Mouse (Mus musculus) liver, embryonic 11.5 days (tissue): ENCODE results near the gene Gm11627. TPM values are rescaled to one million over a fixed set of nuclear protein-coding genes. Genes with fewer than 3 reads are reported as not detected.
"Not testable (repeated sequence)": the region's sequence is repeated elsewhere in the genome, so short reads cannot be mapped to it uniquely, and the experiment has no call there.

ENCODE experiments used
- ATAC-seq: fragments of 200-750 bp; cut with Nextera tagmentation; replicated peaks from 2 replicates; pipeline ENCODE4 v1.8.0; 2017; ENCODE audit warnings: moderate number of reproducible peaks, mild to moderate bottlenecking, moderate TSS enrichment, moderate library complexity; ENCODE audit not compliant: low FRiP score
- DNase-seq: peaks from one replicate; pipeline ENCODE4 v3.0.0-alpha.2; 2017; ENCODE audit warnings: low spot score
- H3K27ac ChIP-seq: fragments of 300-500 bp; sonication (generic); 2 replicates; pipeline ENCODE4 v1.5.1; 2014; ENCODE audit warnings: mild to moderate bottlenecking, low read depth, low read length, control low read depth
- H3K27me3 ChIP-seq: fragments of 300-500 bp; sonication (generic); replicated peaks from 2 replicates; pipeline ENCODE4 v1.6.1; 2014; ENCODE audit warnings: low read length, mixed read lengths; ENCODE audit not compliant: control insufficient read depth, insufficient read depth
- H3K36me3 ChIP-seq: fragments of 300-500 bp; sonication (generic); 2 replicates; pipeline ENCODE4 v1.6.1; 2014; ENCODE audit warnings: mild to moderate bottlenecking, low read length, moderate library complexity, mixed read lengths; ENCODE audit not compliant: control insufficient read depth, insufficient read depth
- H3K4me1 ChIP-seq: fragments of 300-500 bp; sonication (generic); replicated peaks from 2 replicates; pipeline ENCODE4 v1.6.1; 2014; ENCODE audit warnings: low read length, mixed read lengths; ENCODE audit not compliant: control insufficient read depth, insufficient read depth
- H3K4me2 ChIP-seq: fragments of 300-500 bp; sonication (generic); 2 replicates; pipeline ENCODE4 v1.6.1; 2014; ENCODE audit warnings: mild to moderate bottlenecking, control low read depth, moderate library complexity
- H3K4me3 ChIP-seq: fragments of 300-500 bp; sonication (generic); 2 replicates; pipeline ENCODE4 v1.5.1; 2014; ENCODE audit warnings: low read depth, low read length, control low read depth
- H3K9ac ChIP-seq: fragments of 300-500 bp; sonication (generic); 2 replicates; pipeline ENCODE4 v1.6.1; 2014; ENCODE audit warnings: low read depth, low read length, control low read depth
- H3K9me3 ChIP-seq: fragments of 300-500 bp; sonication (generic); 2 replicates; pipeline ENCODE4 v1.6.1; 2016; ENCODE audit warnings: low read length, inconsistent platforms, mixed read lengths; ENCODE audit not compliant: control insufficient read depth
- WGBS: fragments of 180-500 bp; shearing (Covaris S2); extraction: QIAGEN DNeasy Blood & Tissue Kit; methylation state at CpG from one replicate; pipeline ENCODE4 v1.1.7; 2014; 5-methylcytosine and 5-hydroxymethylcytosine counted together
- polyA plus RNA-seq: library from polyadenylated mRNA; unstranded; fragments of >200 nt; fragmentation: Nextera tagmentation; extraction: Ambion mirVana; gene quantifications from 2 replicates; pipeline ENCODE4 v1.2.1, GENCODE M21; 2014

The Gm11627 gene
- polyA plus RNA-seq, 1 experiment from 2014 or later: 1.4 TPM

DNA sequence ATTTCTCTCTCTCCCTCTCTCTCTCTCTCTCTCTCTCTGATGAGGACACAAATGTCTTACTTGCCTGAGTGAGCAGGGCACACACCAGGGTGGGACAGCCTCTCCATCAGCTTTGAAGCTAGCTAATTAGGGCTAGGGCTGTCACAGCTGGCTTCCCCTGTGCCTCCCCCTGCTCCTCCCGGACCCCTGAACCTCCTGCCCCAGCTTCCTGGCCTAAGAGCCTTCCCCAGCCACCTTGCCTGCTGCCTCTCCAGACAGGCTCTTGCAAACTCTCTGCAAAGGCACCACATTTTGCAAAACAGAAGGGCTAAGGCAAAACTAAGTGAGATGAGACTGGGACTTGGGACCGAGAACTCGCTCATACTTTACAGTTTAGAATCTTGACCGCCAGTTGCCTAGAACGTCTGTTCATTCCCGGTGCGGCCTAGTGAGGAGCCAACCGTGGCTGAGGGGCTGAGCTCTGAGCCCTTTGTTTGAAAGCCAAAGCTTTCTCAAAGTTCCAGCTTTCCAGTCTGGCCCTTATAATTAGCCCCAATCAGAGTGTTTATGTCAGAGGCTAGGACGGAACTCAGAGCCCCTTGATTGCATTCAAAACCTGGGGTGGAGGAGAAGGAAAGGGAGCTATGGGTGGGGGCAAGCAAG, 31.5 kb upstream of the Gm11627 start:
- no peaks in the 10 kb centered on the region for H3K9me3 ChIP-seq
- H3K36me3 ChIP-seq: no peaks in the 10 kb centered on the region
- H3K27me3 ChIP-seq: peaks cover 32% of the 10 kb centered on the region
- ATAC-seq (no peak), DNase-seq (no peak)
- H3K9ac ChIP-seq: no peak overlapping the region
- no peak overlapping the region for H3K4me3 ChIP-seq
- H3K27ac ChIP-seq: peak overlapping the region; percentile 16; the same call in 1 of the 2 replicates
- no peaks in the 10 kb centered on the region for H3K4me1 ChIP-seq
- no peak overlapping the region for H3K4me2 ChIP-seq
- WGBS: 35% methylated on average over 9 of the region's 9 CpGs

DNA sequence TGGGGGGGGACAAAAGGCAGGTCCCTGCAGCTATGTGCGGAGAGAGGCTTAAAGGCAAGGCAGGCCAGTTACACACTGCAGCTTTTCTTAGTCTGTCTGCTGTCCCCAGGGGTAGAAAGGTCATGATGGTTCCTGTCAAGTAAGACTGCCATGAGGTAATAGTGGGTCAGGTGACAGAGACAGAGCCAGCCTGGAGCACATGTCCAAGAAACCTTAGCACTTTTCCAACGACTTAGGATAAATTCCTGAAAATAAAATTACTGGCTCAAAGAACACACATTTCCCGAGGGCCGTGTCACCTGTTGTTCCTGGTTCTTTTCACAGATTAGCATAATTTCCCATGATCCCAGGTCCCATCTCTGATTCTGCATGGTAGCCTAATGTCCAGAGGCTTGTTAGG, 31.0 kb upstream of the Gm11627 start:
- H3K27me3 ChIP-seq: peaks cover 37% of the 10 kb centered on the region

DNA sequence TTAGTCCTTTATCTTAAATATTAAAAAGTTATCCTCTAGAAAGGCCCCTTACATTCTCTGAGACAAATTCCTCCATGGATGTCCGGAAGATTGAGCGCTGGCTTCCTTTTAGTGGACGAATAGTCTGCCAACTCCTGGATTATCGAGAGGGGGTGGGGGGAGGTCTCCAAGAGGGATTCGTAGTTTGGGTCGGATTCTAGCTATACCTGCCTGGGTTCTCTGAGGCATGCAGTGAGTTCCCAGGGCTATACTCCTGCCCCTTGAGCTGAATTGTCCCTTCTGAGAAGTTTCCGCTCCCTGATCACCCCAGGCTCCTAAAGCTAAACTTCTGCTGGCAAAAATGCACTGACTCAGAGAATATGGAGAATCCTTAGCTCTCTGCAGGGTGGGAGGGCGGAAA, 30.2 kb upstream of the Gm11627 start:
- no peak for DNase-seq
- H3K9ac ChIP-seq: no peak overlapping the region
- ATAC-seq: no peak
- no peak overlapping the region for H3K27ac ChIP-seq
- no peak overlapping the region for H3K4me3 ChIP-seq
- H3K27me3 ChIP-seq: peaks cover 45% of the 10 kb centered on the region
- no peaks in the 10 kb centered on the region for H3K9me3 ChIP-seq
- no peaks in the 10 kb centered on the region for H3K36me3 ChIP-seq
- H3K4me2 ChIP-seq: no peak overlapping the region
- H3K4me1 ChIP-seq: no peaks in the 10 kb centered on the region
- 67% methylated on average over 8 of the region's 8 CpGs for WGBS

More for the DNA sequence above, 31.0 kb upstream of the Gm11627 start:
- H3K9me3 ChIP-seq: no peaks in the 10 kb centered on the region
- DNase-seq: no peak
- 61% methylated on average over 4 of the region's 4 CpGs for WGBS
- H3K36me3 ChIP-seq: no peaks in the 10 kb centered on the region
- H3K4me1 ChIP-seq: no peaks in the 10 kb centered on the region
- H3K4me3 ChIP-seq: no peak overlapping the region
- ATAC-seq: no peak
- no peak overlapping the region for H3K27ac ChIP-seq
- H3K9ac ChIP-seq: no peak overlapping the region
- no peak overlapping the region for H3K4me2 ChIP-seq

DNA sequence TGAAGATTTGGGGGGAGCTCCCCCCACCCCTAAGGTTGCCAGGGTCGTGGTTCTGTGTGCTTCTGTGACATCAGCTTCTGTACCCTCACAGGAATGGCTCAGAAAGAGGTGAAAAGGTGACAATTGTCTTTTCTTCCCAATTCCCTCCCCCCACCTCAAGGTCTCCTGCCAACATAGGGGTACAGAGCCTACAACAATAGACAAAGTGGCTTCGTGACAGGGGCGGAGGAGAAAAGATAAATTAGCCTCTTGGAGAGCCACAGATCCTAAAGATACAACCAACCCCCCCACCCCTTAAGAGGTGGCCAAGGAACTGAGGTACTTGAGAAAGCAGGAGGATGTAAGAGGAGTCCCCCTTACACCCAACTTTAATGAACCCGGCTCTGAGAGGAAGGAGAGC, 29.4 kb upstream of the Gm11627 start:
- H3K27ac ChIP-seq: no peak overlapping the region
- WGBS: 38% methylated on average over 4 of the region's 4 CpGs
- H3K4me2 ChIP-seq: peak overlapping the region; percentile 50; the same call in 1 of the 2 replicates
- H3K9ac ChIP-seq: no peak overlapping the region
- DNase-seq: no peak
- H3K36me3 ChIP-seq: no peaks in the 10 kb centered on the region
- no peak for ATAC-seq
- no peaks in the 10 kb centered on the region for H3K4me1 ChIP-seq
- no peaks in the 10 kb centered on the region for H3K9me3 ChIP-seq
- H3K4me3 ChIP-seq: 0 out of 2 replicates have a peak overlapping the region, but pooled peaks have one; percentile 8
- peaks cover 53% of the 10 kb centered on the region for H3K27me3 ChIP-seq

DNA sequence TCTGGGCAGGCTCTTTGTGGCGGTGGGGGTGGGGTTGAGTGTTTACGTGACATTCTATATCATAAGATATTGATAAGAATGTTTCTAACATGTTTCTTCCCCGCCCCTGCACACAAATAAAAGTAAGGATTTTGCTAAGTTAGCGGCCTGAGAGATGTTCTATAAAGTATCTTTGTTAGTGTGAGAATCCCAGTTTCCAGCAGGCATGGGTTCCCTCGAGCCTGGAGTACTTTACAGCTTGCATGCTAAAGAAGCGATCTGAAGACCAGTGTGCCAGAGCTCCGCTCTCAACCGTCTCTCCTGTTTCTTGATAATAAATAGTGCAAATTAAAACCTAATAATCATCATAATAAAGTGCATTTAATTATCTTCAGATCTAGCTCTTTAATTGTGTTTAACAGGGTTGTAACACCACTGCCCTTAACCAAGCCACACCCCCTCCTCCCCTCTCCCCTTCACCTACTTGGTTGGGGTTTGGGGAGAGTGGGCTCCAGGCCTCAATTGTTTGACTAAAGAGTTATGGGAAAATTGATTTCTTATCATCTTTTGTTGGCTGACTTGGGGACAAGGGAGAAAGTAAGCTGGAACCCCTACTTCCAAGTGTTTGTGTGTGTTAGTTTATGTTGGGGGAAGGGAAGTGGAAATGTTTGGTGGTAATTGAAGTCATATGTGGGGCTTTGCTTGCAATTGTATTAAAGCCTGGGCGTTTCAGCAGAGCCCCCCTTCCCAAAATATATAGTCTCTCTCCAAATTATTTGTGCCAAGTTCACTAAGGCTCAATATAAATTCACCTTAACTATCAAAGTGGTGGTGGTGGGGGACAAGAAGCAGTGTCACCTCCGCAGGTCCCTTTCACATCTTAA, 28.7 kb upstream of the Gm11627 start:
- Histone ChIP-seq H3K4me2 (peak overlapping the region; percentile 50; the same call in 1 of the 2 replicates), H3K27me3 (peaks cover 60% of the 10 kb centered on the region), H3K4me1 (no peaks in the 10 kb centered on the region), H3K4me3 (peak overlapping the region; percentile 53), H3K36me3 (no peaks in the 10 kb centered on the region), H3K27ac (no peak overlapping the region), H3K9ac (no peak overlapping the region), H3K9me3 (no peaks in the 10 kb centered on the region)
- no peak for ATAC-seq
- 35% methylated on average over 10 of the region's 10 CpGs for WGBS
- no peak for DNase-seq

DNA sequence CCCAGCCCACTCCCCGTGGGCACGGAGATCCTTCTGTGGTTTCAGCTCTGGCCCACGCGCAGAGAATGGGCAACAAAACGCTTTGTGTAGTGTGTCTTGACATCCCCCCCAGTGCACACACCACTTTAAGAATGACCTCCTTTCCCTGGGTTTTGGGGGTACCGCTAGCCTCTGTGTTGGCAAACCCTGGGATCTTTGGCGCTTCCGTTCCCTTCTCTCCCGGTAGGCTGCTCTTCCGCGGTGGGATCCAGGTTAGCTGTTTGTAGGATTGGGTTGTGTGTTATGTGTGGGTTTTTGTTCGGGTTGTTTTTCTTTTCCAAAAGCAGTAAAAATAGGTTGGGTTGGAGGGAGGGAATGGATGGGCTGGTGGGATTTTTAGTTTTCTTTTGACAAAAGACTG, 27.9 kb upstream of the Gm11627 start:
- not testable (repeated sequence) for H3K4me1 ChIP-seq, DNase-seq, H3K27ac ChIP-seq, H3K9me3 ChIP-seq, H3K36me3 ChIP-seq, ATAC-seq
- WGBS: 14% methylated on average over 12 of the region's 12 CpGs
- Histone ChIP-seq H3K4me2 (peak overlapping the region; percentile 50), H3K4me3 (peak overlapping the region; percentile 53), H3K9ac (peak overlapping the region; percentile 41; the same call in 1 of the 2 replicates), H3K27me3 (peaks cover 64% of the 10 kb centered on the region)

DNA sequence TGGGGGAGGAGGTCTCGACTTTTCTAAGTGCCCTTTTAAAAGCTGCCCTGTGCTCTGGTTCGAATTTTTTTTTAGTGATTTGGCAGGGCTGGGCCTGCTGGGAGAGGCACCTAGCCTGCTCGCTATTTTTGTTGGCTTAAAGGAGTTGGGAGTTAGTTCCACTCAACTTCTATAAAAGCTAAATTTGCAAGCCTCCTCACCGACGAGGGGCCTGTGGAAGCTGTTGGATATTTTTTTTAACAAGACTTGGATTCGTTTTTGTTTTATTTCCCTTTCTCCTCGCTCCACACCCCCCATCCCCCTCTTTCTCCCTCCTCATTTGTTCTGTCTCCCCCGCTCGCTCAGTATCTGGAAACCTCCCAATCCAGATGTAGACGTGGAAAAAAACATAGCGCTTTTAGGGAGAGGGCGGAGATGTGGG, 27.5 kb upstream of the Gm11627 start:
- DNase-seq (no peak), ATAC-seq (no peak)
- Histone ChIP-seq H3K4me3 (peak overlapping the region; percentile 53), H3K4me2 (peak overlapping the region; percentile 50), H3K27ac (no peak overlapping the region), H3K4me1 (no peaks in the 10 kb centered on the region), H3K9me3 (no peaks in the 10 kb centered on the region), H3K27me3 (peaks cover 69% of the 10 kb centered on the region), H3K36me3 (no peaks in the 10 kb centered on the region), H3K9ac (peak overlapping the region; percentile 41; the same call in 1 of the 2 replicates)
- 11% methylated on average over 12 of the region's 12 CpGs for WGBS

DNA sequence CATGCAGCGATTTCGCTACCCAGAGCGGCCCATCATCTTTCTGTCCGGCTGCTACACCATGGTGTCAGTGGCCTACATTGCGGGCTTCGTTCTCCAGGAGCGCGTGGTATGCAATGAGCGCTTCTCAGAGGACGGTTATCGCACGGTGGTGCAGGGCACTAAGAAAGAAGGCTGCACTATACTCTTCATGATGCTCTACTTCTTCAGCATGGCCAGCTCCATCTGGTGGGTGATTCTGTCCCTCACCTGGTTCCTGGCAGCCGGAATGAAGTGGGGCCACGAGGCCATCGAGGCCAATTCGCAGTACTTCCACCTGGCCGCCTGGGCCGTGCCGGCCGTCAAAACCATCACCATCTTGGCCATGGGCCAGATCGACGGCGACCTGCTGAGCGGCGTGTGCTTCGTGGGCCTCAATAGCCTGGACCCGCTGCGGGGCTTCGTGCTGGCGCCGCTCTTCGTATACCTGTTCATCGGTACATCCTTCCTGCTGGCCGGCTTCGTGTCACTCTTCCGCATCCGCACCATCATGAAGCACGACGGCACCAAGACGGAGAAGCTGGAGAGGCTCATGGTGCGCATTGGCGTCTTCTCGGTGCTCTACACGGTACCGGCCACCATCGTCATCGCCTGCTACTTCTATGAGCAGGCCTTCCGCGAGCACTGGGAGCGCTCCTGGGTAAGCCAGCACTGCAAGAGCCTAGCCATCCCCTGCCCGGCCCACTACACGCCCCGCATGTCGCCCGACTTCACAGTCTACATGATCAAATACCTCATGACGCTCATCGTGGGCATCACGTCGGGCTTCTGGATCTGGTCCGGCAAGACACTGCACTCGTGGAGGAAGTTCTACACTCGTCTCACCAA, 26.5 kb upstream of the Gm11627 start:
- H3K36me3 ChIP-seq: no peaks in the 10 kb centered on the region
- DNase-seq: peak; percentile 48
- 4% methylated on average over 62 of the region's 62 CpGs for WGBS
- peak overlapping the region; percentile 58 for H3K4me2 ChIP-seq
- no peaks in the 10 kb centered on the region for H3K4me1 ChIP-seq
- H3K4me3 ChIP-seq: peak overlapping the region; percentile 53
- no peaks in the 10 kb centered on the region for H3K9me3 ChIP-seq
- peak overlapping the region; percentile 62 for H3K27ac ChIP-seq
- peaks cover 76% of the 10 kb centered on the region for H3K27me3 ChIP-seq
- peak overlapping the region; percentile 71 for H3K9ac ChIP-seq
- no peak for ATAC-seq
